Mouse (Mus musculus): Measurements from ENCODE around the gene Atp13a3.
"Not testable (repeated sequence)": the region's sequence is repeated elsewhere in the genome, so short reads cannot be mapped to it uniquely, and the experiment has no call there.

The Atp13a3 gene

DNA sequence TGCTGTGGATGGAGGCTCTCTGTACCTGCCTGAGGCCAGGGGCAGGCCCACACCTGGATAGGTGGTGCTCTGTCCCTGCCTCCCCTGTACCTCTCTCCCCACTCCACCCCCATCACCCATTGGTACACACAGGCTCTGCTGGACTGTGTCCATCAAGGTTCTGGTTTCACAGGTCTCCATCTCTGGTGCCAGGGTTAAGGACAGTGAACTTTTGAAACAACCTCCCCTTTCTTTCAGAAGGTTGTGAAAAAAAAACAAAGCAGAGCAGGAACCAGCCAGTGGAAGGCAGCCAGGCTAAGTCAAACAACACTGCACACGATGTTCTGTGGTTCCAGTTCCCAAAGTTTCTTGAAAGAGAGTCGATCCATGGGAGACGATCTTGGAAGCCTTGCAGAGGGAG lies 6.9 kb upstream of the Atp13a3 start:
- no peak for DNase-seq (ENCODE audit: inconsistent ontology term)

DNA sequence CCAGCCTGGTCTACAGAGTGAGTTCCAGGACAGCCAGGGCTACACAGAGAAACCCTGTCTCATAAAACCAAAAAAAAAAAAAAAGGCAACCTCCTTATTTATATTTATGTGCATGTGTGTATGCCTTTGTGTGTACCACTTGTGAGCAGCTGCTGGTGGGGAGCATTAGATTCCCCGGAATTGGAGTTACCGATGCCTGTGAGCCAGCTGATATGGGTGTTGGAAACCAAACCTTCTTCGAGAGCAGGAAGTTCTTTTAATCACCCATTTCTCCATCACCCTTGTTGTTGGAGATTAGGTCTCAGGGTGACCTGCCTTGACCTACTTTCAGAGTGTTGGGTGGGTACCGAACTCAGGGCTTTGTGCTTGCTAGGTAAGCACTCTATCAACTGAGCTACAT lies 5.1 kb upstream of the Atp13a3 start:
- no peak for DNase-seq (ENCODE audit: inconsistent ontology term)

DNA sequence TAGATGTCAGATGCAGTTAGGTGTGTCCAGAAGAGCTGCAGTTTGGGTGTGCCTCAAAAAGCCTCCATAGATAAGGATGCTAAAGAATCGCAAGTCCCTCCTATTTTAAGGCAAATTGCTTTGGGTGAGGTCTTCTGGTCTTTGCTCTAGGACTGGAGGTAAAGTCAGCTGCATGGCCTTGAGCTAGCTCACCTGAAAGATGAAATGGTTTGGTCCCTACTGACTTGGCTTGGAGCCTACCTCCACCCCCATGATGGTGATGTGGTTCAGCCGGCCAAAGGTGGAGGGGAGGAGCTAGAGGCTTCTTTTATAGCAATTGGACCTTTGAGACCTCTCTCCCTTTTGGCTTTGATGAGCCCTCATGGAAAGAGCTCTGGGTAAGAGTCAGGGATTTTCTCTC lies 1.7 kb upstream of the Atp13a3 start:
- DNase-seq (ENCODE audit: inconsistent ontology term), result no peak

DNA sequence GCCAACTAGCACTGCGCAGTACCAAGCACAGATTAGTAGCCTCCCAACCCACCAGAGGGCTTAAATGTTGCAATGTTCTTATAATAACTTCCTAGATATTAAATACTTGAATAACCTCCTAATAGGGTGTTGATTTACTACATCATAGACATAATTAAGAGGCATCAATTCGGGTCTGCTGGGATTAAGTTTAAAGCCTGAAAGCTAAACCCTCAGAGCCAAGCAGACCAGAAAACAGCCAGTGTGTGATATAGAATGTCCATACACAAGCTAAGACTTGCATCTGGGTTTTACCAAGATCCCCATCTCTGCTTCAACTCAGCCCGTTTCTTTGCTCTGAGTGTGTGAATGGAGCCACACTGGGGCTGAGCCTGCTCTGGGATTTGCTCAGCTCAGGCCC lies 2.2 kb downstream of the Atp13a3 start:
- DNase-seq (ENCODE audit: inconsistent ontology term), result no peak

DNA sequence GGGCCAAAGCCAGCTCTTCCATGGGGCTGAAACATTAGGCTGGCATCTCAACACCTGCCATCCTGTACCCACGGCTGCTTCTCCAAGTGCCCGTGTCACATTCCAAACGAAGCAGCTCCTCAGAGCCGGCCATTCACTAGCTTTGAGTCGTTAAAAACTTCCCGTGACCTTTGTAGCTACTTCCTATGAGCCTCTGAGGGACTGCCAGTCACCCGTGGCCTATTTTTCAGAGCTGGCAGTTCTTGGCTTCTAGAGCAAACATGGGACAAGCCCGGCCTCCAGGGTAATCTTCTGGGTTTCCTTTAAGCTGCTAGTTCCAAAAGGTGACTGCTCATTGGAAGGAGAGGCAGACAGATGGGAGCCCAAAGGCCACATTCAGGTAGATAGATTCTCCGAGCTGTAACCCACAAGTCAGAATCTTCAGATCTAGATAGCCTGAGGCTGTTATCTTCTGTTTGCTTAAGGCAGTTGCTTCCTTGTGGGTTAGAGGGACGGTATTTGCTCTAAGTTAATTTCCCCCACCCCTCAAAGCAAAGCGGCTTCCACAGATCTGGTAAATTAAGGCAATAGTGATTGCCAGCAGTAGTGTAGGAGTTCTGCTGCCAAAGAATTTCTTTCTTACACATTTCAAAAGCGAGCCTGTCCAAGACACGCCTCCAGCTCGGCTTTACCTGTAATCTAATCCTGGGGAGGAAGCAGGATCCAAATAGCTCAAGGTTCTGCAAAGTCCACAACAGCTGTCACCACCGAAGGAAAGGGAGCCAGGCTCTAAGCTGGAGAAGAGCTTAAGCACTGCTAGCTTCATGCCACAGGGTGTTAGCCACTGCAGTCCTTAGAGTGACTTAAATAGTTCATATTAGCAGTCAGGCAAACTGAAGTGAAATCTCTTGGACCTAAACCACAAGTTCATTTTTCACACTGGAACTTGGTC lies 8.4 kb downstream of the Atp13a3 start:
- DNase-seq (ENCODE audit: inconsistent ontology term), result peak; percentile 43

DNA sequence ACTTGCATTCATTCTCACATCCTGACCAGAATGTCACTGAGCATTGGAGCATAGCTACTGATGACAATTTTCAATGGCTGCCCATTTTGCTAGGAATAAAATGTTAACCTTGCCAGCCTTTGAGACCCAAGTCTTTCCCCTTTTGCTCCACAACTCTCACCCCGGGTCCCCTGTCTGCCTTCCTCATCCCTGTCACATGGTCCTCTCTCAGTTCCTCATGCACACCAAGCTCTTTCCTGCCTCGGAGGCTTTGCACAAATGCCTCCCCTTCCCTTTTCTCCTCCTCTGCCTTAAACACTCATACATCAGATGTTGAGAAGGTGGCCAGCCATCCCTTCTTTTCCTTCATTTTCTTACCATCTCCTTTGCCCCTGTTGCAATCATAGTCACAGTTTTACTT lies 10.6 kb downstream of the Atp13a3 start:
- DNase-seq (ENCODE audit: inconsistent ontology term), result no peak

DNA sequence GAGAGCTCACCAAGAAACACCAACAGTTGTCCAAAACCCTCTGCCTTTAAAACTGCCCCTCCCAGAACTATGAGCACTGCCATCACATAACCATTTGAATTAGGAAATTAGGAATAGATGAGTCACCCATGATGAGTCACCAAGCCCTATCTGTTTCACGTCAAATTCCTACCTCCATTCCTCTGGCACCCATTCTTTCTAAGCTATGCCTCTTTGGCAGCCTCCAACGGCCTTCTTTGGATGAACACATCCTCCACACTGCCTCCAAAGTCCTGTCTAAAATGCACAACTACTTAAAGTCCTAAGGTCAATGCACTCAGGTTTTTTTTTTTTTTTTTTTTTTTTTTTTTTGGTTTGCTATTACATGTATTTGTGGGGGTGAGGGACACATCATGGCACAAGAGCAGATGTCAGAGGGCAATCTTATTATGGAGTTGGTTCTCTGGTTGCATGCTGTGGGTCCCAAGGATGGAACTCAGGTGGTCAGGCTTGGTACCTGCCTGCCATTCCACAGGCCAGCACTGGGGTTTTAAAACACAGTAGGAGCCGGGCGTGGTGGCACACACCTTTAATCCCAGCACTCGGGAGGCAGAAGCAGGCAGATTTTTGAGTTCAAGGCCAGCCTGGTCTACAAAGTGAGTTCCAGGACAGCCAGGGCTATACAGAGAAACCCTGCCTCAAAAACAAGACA lies 15.0 kb downstream of the Atp13a3 start:
- peak; percentile 97 for DNase-seq (ENCODE audit: inconsistent ontology term)

DNA sequence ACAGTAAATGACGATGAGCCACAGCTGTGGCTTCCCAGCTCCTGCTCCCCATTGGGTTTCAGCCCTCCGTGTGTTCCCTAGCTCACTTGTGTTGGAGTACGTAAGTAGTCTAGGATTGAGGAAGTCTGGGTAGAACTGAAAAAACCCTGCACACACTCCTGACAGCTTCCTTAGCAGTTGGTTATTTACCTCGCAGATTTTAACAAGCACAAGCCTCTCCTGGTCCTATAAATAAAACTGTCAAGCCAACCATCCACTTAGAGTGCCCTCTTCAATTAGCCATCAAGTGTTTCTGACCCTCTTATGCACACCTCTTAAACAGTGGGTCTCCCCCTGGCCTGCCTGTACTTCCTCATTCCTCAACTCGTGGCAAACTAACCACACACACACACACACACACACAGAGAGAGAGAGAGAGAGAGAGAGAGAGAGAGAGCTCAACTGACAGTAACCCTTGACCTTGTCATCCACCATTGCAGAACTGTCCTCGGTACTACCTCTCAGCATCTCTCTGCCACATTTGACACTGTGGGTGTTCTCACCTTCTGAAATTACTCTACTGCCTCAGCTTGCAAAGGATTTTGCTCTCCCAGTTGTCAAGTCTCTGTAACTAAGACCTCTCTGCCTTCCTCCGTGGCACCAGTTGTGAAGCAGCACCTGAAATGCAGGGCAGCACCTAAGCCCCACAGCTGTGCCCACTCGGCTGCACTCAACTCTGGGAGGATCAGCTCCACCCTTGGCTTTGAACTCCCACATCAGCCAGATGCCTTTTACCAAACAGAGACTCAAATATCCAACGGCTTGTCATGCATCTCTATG lies 15.7 kb downstream of the Atp13a3 start:
- DNase-seq (ENCODE audit: inconsistent ontology term), result peak; percentile 21

DNA sequence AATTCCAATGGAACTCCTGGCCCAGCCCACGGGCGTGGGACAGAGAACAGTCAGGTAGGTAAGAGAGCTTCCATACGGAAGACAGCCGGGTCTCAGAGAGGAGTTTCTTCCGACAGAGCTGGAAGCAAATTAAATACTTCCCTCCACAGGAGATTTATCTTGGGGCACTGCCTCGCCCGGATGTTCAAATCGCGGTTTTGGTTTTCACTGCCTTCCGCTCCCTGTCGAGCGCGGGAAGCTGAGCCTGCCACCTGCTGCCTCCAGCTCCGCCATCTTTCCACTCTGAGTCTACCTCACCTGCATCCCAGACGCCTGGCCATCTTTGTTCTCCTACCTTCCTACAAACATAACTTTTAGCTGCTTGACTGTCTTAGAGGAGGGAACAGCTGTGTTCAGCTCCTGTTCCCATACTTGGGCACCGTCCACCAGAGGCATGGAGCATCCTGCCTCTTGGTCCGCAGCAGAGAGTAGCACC lies 16.5 kb downstream of the Atp13a3 start:
- no peak for DNase-seq (ENCODE audit: inconsistent ontology term)

DNA sequence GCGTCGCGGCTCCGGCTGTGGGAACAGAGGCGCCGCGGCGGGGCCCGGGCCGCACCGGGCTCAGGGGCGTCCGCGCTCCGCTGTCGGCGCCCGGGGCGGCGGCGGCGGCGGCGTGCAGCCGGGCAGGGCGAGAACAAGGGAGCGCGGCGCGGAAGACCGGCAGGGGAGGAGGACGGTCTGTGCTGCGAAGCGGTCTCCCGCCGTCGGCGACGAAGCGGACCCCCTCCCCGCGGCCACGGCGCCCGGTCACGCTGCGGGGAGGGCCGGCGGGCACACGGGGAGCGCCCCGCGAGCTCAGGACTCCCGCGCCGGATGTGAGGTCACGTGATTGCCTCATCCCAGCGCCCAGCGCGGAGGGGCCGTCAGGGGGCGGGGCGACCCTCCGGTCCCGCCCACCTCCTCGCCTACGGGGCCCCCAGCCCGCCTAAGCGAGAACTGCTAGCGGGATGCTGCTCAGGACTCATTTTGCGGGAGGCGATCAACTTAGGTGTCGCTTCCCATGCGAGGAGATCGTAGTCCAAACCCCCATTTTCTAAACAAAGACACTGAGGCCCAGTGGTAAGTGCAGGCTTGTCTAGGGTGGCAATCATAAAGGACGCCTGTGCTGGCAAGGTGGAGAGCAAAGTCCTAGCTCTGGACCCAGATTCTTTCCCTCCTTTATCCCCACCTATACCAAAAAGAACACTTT lies 17.1 kb downstream of the Atp13a3 start:
- DNase-seq (ENCODE audit: inconsistent ontology term), result peak; percentile 94

DNA sequence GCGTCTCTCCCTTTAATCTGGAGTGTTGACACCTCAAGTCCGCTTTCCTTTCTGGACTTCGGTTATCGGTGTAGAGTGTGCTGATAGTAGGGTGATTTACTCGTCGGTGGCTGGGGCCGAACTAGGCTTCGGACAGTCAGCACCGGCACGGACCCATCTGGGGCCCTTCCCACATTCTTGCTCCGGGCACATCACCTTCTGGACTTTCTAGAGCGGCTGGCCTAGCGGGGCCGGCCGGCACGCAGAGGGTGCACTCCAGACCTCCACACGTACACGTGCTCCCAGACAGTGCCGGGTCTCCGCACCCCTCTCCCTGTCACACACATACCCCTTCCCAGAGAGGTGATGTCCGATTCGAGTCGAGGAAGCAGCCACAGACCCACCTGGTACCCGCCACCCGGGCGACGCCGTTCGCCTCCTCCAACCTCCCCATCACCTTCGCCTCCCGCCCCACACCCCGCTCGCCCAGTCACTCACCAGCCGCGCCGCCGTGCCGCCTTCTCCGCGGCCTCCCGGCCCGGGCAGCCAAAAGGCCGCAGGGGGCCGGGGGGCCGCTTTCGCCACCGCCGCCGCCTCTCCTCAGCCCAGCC lies 17.8 kb downstream of the Atp13a3 start:
- DNase-seq (ENCODE audit: inconsistent ontology term), result peak; percentile 65

DNA sequence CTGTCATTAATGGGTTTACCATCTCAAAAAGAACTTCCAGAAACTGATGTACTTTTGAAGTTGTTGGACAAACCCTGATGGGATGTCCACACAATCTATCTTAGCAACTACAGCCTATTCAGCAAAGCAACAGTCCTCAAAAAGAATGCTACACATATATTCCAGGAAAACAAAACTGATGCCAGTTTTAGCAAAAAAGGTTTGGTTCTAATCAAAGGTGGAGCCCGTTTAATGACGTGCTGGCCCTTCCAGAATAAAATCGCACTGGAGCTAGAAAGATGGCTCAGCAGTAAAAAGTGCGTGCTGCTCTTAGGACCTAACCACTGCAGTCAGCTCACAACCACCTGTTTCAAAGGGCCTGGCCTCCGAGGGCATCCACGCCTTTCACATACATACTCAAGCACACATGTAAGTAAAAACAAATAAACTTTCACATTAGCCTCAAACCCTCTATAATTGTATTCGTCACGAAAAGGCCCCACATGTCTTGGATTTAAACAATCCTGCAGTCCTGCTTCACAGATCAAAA lies 18.8 kb downstream of the Atp13a3 start:
- no peak for DNase-seq (ENCODE audit: inconsistent ontology term)

DNA sequence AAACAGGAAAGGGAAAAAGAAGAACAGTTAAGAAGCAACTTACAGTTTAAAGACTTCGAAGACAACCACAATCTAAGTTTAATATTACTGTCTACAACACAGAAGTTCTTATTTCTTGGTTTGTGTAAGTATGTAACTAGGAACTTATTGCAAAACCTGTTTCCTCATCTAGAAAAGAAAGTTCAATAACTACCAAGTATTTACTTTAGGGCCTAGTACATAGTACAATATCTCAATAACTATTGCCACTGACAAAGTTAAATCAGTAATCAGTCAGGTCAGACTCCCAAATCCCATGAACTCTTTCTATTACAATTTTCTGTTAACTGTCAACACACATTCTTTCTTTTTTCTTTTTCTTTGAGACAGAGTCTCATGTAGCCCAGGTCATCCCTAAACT lies 20.2 kb downstream of the Atp13a3 start:
- DNase-seq (ENCODE audit: inconsistent ontology term), result no peak

DNA sequence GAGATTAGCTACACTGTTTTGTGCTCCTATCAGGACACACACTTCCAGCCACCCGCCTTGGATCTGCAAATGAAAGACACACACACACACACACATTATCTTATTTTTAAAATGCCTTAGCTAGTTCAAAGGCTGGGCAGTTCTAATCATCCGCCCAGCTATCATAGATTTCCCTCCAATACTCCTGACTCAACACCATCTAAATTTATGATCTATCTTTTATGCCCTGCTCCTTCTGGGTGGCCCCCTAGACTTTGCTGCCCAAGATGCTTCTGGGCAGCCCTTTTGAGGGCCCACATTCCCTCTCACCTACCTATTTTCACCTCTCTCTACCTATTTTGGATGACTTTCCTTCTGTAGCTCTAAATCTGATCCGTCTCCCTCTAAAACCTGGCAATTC lies 29.5 kb downstream of the Atp13a3 start:
- no peak for DNase-seq (ENCODE audit: inconsistent ontology term)

DNA sequence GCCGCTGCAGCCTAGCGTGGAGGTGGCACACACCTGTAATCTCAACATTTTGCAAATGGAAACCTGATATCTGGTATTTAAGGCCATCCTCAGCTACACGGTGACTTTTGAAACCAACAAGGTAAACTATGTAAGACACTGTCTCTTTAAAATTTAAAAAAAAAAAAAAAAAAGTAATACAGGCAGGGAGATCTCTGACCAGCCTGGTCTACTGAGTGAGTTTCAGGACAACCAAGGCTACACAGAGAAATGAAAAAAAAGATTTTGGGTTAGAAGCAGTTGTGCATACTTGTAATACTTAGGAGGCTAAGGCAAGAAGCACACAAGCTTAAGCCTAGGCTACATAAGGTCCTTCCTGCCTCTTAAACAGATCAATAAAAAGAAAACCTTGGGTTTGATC lies 30.8 kb downstream of the Atp13a3 start:
- no peak for DNase-seq (ENCODE audit: inconsistent ontology term)

DNA sequence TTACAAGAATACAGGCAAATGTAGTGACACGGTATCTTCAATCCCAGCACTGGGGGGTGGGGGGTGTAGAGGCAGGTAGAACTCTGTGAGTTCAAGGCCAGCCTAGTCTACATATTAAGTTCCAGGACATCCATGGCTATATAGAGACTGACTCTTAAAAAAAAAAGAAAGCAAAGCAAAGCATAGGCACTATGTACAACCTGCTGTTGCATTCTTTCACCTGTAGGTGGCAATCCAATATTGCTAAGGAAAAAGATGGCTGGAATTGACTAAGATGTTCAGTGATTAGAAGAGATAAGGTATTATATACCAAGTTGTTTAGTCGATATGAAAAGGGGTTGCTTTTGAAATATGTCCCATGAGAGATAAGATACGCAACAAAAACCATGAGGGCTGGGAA lies 31.5 kb downstream of the Atp13a3 start:
- peak; percentile 36 for DNase-seq (ENCODE audit: inconsistent ontology term)

DNA sequence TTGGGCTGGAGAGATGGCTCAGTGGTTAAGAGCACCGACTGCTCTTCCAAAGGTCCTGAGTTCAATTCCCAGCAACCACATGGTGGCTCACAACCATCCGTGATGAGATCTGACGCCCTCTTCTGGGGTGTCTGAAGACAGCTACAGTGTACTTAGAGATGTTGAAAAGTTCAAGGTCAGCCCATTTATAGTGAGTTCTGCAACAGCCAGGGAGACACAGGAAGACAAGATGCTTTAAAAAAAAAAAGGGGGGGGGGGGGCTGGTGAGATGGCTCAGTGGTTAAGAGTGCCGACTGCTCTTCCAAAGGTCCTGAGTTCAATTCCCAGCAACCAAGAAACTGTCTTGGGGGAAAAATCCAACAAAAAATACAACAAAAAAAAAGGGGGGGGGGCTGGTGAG lies 32.5 kb downstream of the Atp13a3 start:
- DNase-seq (ENCODE audit: inconsistent ontology term), result not testable (repeated sequence)

DNA sequence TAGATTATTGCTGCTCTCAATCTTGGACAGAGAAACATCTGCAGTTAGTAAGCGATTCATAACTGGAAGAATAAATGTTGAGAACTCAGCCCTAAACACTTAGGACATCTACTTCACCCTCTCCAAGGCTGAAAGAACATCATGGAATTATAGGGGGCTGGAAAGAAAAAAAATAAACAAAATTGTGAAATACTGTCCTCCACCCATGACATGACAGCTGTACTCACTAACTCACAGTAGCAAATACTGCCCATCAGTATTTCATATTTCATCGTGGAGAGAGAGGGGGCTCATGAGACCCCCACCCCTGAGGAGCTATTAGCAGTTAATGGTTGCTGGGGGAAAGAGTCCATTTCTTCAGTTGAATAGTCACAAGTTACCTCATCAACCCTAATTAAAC lies 38.4 kb downstream of the Atp13a3 start:
- no peak for DNase-seq (ENCODE audit: inconsistent ontology term)

DNA sequence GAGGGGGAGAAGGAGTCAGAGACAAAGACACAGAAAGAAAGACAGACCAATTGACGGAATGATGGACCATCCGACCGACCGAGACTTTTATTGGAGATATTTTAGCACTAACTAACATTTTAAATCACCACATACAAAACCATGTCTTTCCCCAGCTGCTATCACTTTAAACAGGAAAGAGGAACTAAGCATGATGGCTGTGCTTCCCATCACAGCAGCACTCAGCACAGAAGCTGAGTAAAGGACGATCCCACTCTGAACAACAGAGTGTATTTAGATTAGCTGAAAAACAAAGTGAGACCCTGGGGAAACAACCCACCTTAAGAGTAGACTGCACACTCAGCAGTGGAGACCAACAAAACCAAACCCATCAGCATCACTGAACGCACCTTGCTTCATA lies 41.2 kb downstream of the Atp13a3 start:
- DNase-seq (ENCODE audit: inconsistent ontology term), result no peak

DNA sequence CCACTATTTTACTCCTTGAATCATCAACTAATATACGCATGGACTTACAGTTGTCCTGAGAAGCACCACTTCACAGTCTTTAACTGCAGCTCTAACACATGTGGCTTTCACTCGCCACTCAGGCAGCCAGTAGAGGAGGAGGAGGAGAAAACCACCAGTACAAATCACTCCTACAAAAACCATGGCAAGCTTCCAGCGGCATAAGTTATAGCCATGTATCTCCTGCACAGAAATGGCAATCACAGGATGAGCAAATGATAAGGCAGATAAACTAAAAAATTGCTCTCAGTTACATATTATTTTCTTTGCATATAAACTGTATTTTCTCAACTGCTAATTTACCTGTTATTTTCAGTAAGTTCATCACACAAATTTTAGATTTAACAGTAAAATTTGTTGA lies 43.2 kb downstream of the Atp13a3 start:
- no peak for DNase-seq (ENCODE audit: inconsistent ontology term)

DNA sequence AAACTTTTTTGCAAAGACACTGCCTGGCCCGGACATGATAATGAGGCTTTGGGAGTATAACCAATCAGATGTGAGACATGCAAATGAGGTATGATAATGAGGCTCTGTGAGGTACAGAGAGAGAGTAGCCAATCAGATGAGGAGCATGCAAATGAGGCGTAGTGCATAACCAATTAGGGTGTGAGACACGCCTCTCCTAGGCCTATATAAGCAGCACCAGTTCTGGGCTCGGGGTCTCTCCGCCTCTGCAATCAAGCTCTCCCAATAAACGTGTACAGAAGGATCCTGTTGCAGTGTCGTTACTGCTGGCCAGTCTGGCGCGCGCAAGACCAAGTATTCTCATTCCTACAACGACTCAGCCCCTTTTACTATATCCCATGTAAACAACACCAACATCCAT lies 52.3 kb downstream of the Atp13a3 start:
- DNase-seq (ENCODE audit: inconsistent ontology term), result not testable (repeated sequence)

Measured in Muller cell, postnatal 12 days (primary cell).